In genomic region chr5:143642262-143642831, GRCm38 (mm10) we compare ENCODE assay signal across 9 mouse cellular contexts. TPM values are rescaled to one million over a fixed set of nuclear protein-coding genes. Genes with fewer than 3 reads are reported as not detected.
DNase-seq lines count a peak whose midpoint lies in the region; ATAC-seq lines count a peak whose summit lies in the region.
"Had no signal": no experiment of that assay in that cellular context is flagged by ENCODE, and none has a peak within 500 bp of the region (broad histone marks: within the 10 kb centered on the region; RNA-seq: fewer than 3 reads in every experiment).

No protein-coding gene starts in this region.

- H3K4me2 ChIP-seq in stomach, embryonic 16.5 days (ENCODE audit: low read depth, low read length): peak overlapping the region; percentile 12; the same call in 1 of the 2 replicates

- H3K4me3 ChIP-seq in megakaryocyte, embryonic 14.5 days (replicated peaks): peak overlapping the region; percentile 84
- H3K4me3 ChIP-seq in stomach, embryonic 16.5 days (replicated peaks; ENCODE audit: low read length): no peak overlapping the region

- H3K9me3 ChIP-seq in megakaryocyte, embryonic 14.5 days: no peaks in the 10 kb centered on the region
- no peaks in the 10 kb centered on the region for H3K9me3 ChIP-seq in stomach, embryonic 16.5 days (replicated peaks; ENCODE audit: control insufficient read depth, low read length)

- peaks cover 7% of the 10 kb centered on the region for H3K36me3 ChIP-seq in megakaryocyte, embryonic 14.5 days (replicated peaks; ENCODE audit: low read length)
- H3K36me3 ChIP-seq in stomach, embryonic 16.5 days (ENCODE audit: control insufficient read depth, insufficient read depth, low read length): no peaks in the 10 kb centered on the region

- peak; percentile 23 for DNase-seq in gastrocnemius, postnatal 25 days
- DNase-seq in gastrocnemius, adult 18-20 months (ENCODE audit: low spot score): no peak
- peak; percentile 36 for DNase-seq in gonadal fat pad, adult 2 months (ENCODE audit: low read depth)
- no peak for DNase-seq in urinary bladder, postnatal 10 days (ENCODE audit: low spot score)
- no peak for DNase-seq in adrenal gland, postnatal 4 days (ENCODE audit: low spot score in 2 of 2)
- DNase-seq: cerebellum, adult 11-12 months had no signal

- ATAC-seq in megakaryocyte, adult 5-6 weeks (ENCODE audit: poor library complexity, severe bottlenecking): no peak
- ATAC-seq in stomach, embryonic 16.5 days (ENCODE audit: insufficient read depth, low FRiP score): peak; percentile 27; the same call in 1 of the 2 replicates

- no peak overlapping the region for H3K9ac ChIP-seq in stomach, embryonic 16.5 days (ENCODE audit: low read length)

- no peaks in the 10 kb centered on the region for H3K27me3 ChIP-seq in megakaryocyte, embryonic 14.5 days (replicated peaks)
- H3K27me3 ChIP-seq in stomach, embryonic 16.5 days (ENCODE audit: control insufficient read depth, insufficient read depth, low read length): no peaks in the 10 kb centered on the region

- 38% methylated on average over 4 of the region's 4 CpGs for WGBS in stomach, embryonic 16.5 days

- peaks cover 81% of the 10 kb centered on the region for H3K4me1 ChIP-seq in megakaryocyte, embryonic 14.5 days
- H3K4me1 ChIP-seq in stomach, embryonic 16.5 days (ENCODE audit: control insufficient read depth, insufficient read depth, low read length): peaks cover 39% of the 10 kb centered on the region

- peak overlapping the region; percentile 57 for H3K27ac ChIP-seq in stomach, embryonic 16.5 days (ENCODE audit: low read length)

RNA-seq across cellular contexts. Expression of gene Cyth3, which starts 20.1 kb away (rescaled TPM):
- 10 to 100 TPM; 13.9 to 16.9 TPM for total RNA-seq in gastrocnemius, postnatal 25 days (2021)
- total RNA-seq in gastrocnemius, adult 18-20 months (2021): 10 to 100 TPM; 10.1 to 12.1 TPM
- 4.7 and 5.8 TPM in 2 replicates for polyA plus RNA-seq in megakaryocyte, embryonic 14.5 days (2012; ENCODE audit: insufficient read depth, low replicate concordance)
- total RNA-seq in megakaryocyte, adult 5-6 weeks (2015): 5.4 and 6.5 TPM in 2 replicates
- 7.5 and 8.9 TPM in 2 replicates for total RNA-seq in megakaryocyte, adult 5-6 weeks (2017)
- polyA plus RNA-seq in gonadal fat pad, adult 2 months (2012; rRNA removed): 33.5 and 37.2 TPM in 2 replicates
- 61.8 and 74.0 TPM in 2 replicates for polyA plus RNA-seq in stomach, embryonic 16.5 days (2015; fragmentation: Nextera tagmentation; extraction: Ambion mirVana)
- total RNA-seq in adrenal gland, postnatal 4 days (2021): 100 to 1,000 TPM; 195 to 200 TPM

Comparison
In these comparisons a context has a peak if more than half of its experiments do, and no peak if none do; other contexts are left out.
1. DNase-seq: peak in gastrocnemius, postnatal 25 days (single experiment) and gonadal fat pad, adult 2 months (single experiment); none in gastrocnemius, adult 18-20 months (single experiment), urinary bladder, postnatal 10 days (single experiment) and adrenal gland, postnatal 4 days (0 of 2).
2. RNA of gene Cyth3, which starts 20.1 kb away (total RNA-seq): 195 to 200 TPM in adrenal gland, postnatal 4 days; 13.9 to 16.9 TPM in gastrocnemius, postnatal 25 days, 10.1 to 12.1 TPM in gastrocnemius, adult 18-20 months and 5.4 to 8.9 TPM in megakaryocyte, adult 5-6 weeks; every median in the first group is over 10 times any median in the second.